Mouse (Mus musculus) G1E (cell line): ENCODE measurements around the gene Polg2.

Source experiments
- CTCF ChIP-seq: IDR thresholded peaks from 2 replicates; pipeline ENCODE4 v1.5.1; 2012; ENCODE audit warnings: low read depth, low read length, inconsistent platforms, mixed read lengths
- GATA1 ChIP-seq: IDR thresholded peaks from 2 replicates; pipeline ENCODE4 v1.6.1; 2012; ENCODE audit warnings: borderline replicate concordance, low read length, inconsistent platforms, mixed read lengths

DNA sequence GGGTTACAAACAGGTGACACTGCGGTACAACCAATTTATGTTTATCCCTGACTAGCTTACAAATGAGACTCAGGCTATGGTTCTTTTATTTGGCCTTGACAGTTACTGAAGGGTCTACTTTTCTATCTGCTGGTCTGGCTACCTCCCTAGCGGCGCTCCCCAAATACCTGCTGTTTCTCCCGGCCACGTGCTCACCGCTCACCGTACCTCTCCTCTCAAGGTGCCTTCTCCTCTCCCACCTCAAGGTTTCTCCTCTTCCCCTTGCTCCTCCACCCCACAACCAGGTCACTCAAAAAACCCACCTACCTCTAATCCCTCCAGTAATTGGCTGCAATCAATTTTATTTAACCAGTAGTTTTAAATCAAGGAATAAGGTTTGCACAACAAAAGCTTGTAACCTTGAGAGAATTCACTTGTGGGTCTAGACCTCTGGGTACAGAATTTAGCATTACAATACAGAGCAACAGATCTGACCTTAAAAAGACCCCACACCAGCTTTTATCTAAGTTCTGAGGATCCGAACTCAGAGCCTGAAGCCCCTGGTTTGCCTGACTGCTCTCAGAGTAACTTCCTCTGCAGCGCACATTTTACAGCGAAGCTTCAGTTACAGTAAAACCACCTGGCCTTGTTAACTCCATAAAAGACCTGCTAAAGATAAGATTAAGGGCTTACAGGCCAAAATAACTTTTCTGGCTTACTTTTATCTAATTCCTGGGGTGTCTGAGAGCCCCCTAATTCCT is 55.0 kb downstream of the Polg2 start:
- TF ChIP-seq CTCF = no peak
- TF ChIP-seq GATA1 = no peak
